Mouse (Mus musculus): ENCODE results near the gene Slc7a10.

The Slc7a10 gene

GRCm38 (mm10) chr7:35185889-35186569, at the start of gene Slc7a10:
Slc7a10 (plus strand) TSS chr7:35186385.
- in situ Hi-C loops (cut with MboI, MseI) = no loop called here

- in situ Hi-C loops (cut with MboI, MseI) = no loop called here
Measured at GRCm38 (mm10) chr7:35137524-35137923, 48.7 kb upstream of the Slc7a10 start.

GRCm38 (mm10) chr7:35138481-35138880, 47.7 kb upstream of the Slc7a10 start:
- in situ Hi-C loops (cut with MboI, MseI) = no loop called here

GRCm38 (mm10) chr7:35139880-35140279, 46.3 kb upstream of the Slc7a10 start:
- in situ Hi-C loops (cut with MboI, MseI) = no loop called here

GRCm38 (mm10) chr7:35141519-35141918, 44.7 kb upstream of the Slc7a10 start:
- in situ Hi-C loops (cut with MboI, MseI) = no loop called here

GRCm38 (mm10) chr7:35142522-35142921, 43.7 kb upstream of the Slc7a10 start:
- in situ Hi-C loops (cut with MboI, MseI) = no loop called here

- in situ Hi-C loops (cut with MboI, MseI) = no loop called here
Measured at GRCm38 (mm10) chr7:35143864-35144618, 42.1 kb upstream of the Slc7a10 start.

GRCm38 (mm10) chr7:35145068-35145467, 41.1 kb upstream of the Slc7a10 start:
- in situ Hi-C loops (cut with MboI, MseI) = no loop called here

- in situ Hi-C loops (cut with MboI, MseI) = no loop called here
Measured at GRCm38 (mm10) chr7:35146269-35146668, 39.9 kb upstream of the Slc7a10 start.

- in situ Hi-C loops (cut with MboI, MseI) = loop anchor here (10.0 kb wide), 1 partner anchor 335 kb away; the partner anchor contains the start of gene Chst8
Measured at GRCm38 (mm10) chr7:35149616-35150433, 36.4 kb upstream of the Slc7a10 start.

GRCm38 (mm10) chr7:35150860-35151259, 35.3 kb upstream of the Slc7a10 start:
- in situ Hi-C loops (cut with MboI, MseI) = loop anchor here (10.0 kb wide), 1 partner anchor 336 kb away; the partner anchor contains the start of gene Chst8

GRCm38 (mm10) chr7:35154449-35154848, 31.7 kb upstream of the Slc7a10 start:
- in situ Hi-C loops (cut with MboI, MseI) = loop anchor here (10.0 kb wide), 1 partner anchor 340 kb away; the partner anchor contains the start of gene Chst8

GRCm38 (mm10) chr7:35156561-35157477, 29.4 kb upstream of the Slc7a10 start:
- in situ Hi-C loops (cut with MboI, MseI) = loop anchor here (10.0 kb wide), 1 partner anchor 342 kb away; the partner anchor contains the start of gene Chst8

GRCm38 (mm10) chr7:35157512-35157911, 28.7 kb upstream of the Slc7a10 start:
- in situ Hi-C loops (cut with MboI, MseI) = loop anchor here (10.0 kb wide), 1 partner anchor 343 kb away; the partner anchor contains the start of gene Chst8

GRCm38 (mm10) chr7:35162443-35162842, 23.7 kb upstream of the Slc7a10 start:
- in situ Hi-C loops (cut with MboI, MseI) = no loop called here

- in situ Hi-C loops (cut with MboI, MseI) = no loop called here
Measured at GRCm38 (mm10) chr7:35163600-35163999, 22.6 kb upstream of the Slc7a10 start.

GRCm38 (mm10) chr7:35164131-35164530, 22.1 kb upstream of the Slc7a10 start:
- in situ Hi-C loops (cut with MboI, MseI) = no loop called here

- in situ Hi-C loops (cut with MboI, MseI) = no loop called here
Measured at GRCm38 (mm10) chr7:35166988-35167387, 19.2 kb upstream of the Slc7a10 start.

- in situ Hi-C loops (cut with MboI, MseI) = no loop called here
Measured at GRCm38 (mm10) chr7:35167925-35168324, 18.3 kb upstream of the Slc7a10 start.

- in situ Hi-C loops (cut with MboI, MseI) = no loop called here
Measured at GRCm38 (mm10) chr7:35169341-35169740, 16.8 kb upstream of the Slc7a10 start.
